Mouse (Mus musculus) cortical plate, adult 2 months (tissue): ENCODE measurements around the gene Snai3.

Experiments
- CTCF ChIP-seq: fragments of 200-500 bp; IDR thresholded peaks from 2 replicates; pipeline ENCODE4 v1.5.1; 2011; ENCODE audit warnings: mild to moderate bottlenecking, control low read depth, low read length; ENCODE audit not compliant: insufficient read depth; ENCODE audit errors: extremely low read depth
- POLR2A ChIP-seq: fragments of 200-500 bp; IDR thresholded peaks from 2 replicates; pipeline ENCODE4 v1.6.1; 2011; ENCODE audit warnings: mild to moderate bottlenecking, low read length, control low read depth; ENCODE audit not compliant: insufficient read depth; ENCODE audit errors: extremely low read depth

DNA sequence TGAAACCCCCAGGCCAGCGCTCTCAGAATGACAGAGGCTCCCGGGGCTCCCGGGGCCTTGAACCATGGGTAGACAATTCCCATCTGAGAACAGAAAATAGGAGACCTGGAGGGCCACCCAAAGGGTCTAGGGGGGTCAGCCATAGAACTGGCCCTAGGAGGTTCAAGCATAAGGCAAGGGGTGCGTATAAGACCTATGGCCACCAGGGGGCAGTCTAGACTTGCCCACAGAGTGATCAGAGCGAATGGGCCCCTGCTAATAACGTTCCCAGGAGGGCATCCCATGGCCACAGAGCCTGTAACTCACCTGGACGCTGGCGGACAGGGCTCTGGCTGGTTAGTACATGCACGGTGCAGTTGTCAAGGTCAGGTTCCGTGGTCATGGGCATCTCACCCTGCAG, 40.3 kb upstream of the Snai3 start:
- TF ChIP-seq CTCF (peak; percentile 89), POLR2A (no peak)
